ENCODE assay signal across 7 mouse cellular contexts in genomic region chr6:124767920-124768703, GRCm38 (mm10). TPM values are rescaled to one million over a fixed set of nuclear protein-coding genes. Genes with fewer than 3 reads are reported as not detected.
DNase-seq lines count a peak whose midpoint lies in the region; ATAC-seq lines count a peak whose summit lies in the region.

No protein-coding gene starts in this region.

- H3K9me3 ChIP-seq in embryonic facial prominence, embryonic 10.5 days = no peaks in the 10 kb centered on the region
- H3K9me3 ChIP-seq in midbrain, embryonic 14.5 days (ENCODE audit: control insufficient read depth, low read length) = no peaks in the 10 kb centered on the region

- WGBS in embryonic facial prominence, embryonic 10.5 days = 20% methylated on average over 19 of the region's 19 CpGs
- WGBS in midbrain, embryonic 14.5 days = 16% methylated on average over 19 of the region's 19 CpGs

- H3K4me3 ChIP-seq in embryonic facial prominence, embryonic 10.5 days = peak overlapping the region; percentile 64
- H3K4me3 ChIP-seq in midbrain, embryonic 14.5 days (replicated peaks; ENCODE audit: low read depth, low read length) = peak overlapping the region; percentile 47

- intact Hi-C loops in left cerebral cortex, postnatal 4 days (cut with DNase I) = no loop called here

- H3K4me2 ChIP-seq in midbrain, embryonic 14.5 days (ENCODE audit: low read length) = peak overlapping the region; percentile 75

- ATAC-seq in inflammation-experienced regulatory T-cells, adult 6 months = peak; percentile 26
- ATAC-seq in midbrain, embryonic 14.5 days (ENCODE audit: low FRiP score, low TSS enrichment) = 0 out of 2 replicates have a peak, but pooled peaks have one; percentile 14

- peak overlapping the region; percentile 77 for H3K9ac ChIP-seq in midbrain, embryonic 14.5 days (replicated peaks; ENCODE audit: low read length)

- no peaks in the 10 kb centered on the region for H3K36me3 ChIP-seq in embryonic facial prominence, embryonic 10.5 days (replicated peaks)
- H3K36me3 ChIP-seq in midbrain, embryonic 14.5 days (ENCODE audit: control insufficient read depth, insufficient read depth, low read length) = no peaks in the 10 kb centered on the region

- peak overlapping the region; percentile 51 for H3K27ac ChIP-seq in embryonic facial prominence, embryonic 10.5 days (replicated peaks)
- no peak overlapping the region for H3K27ac ChIP-seq in midbrain, embryonic 14.5 days (replicated peaks; ENCODE audit: low read depth, low read length)

- peaks cover 86% of the 10 kb centered on the region for H3K27me3 ChIP-seq in embryonic facial prominence, embryonic 10.5 days (replicated peaks; ENCODE audit: low read depth, poor library complexity, severe bottlenecking)
- no peaks in the 10 kb centered on the region for H3K27me3 ChIP-seq in midbrain, embryonic 14.5 days (ENCODE audit: control insufficient read depth, insufficient read depth, low read length)

- DNase-seq in left cerebral cortex, adult 11 months (ENCODE audit: low spot score) = peak; percentile 54
- no peak for DNase-seq in left cerebral cortex, postnatal 4 days
- peak; percentile 81 for DNase-seq in ZHBTc4 (ENCODE audit: low read depth, low spot score)
- DNase-seq in embryonic facial prominence, embryonic 10.5 days (ENCODE audit: low spot score) = peak; percentile 38
- DNase-seq in midbrain, embryonic 14.5 days = peak; percentile 22
- DNase-seq in adrenal gland, adult 8-10 months = no peak

- peaks cover 33% of the 10 kb centered on the region for H3K4me1 ChIP-seq in embryonic facial prominence, embryonic 10.5 days
- H3K4me1 ChIP-seq in midbrain, embryonic 14.5 days (ENCODE audit: control insufficient read depth, insufficient read depth, low read length) = peaks cover 19% of the 10 kb centered on the region

RNA-seq across cellular contexts. Expression of gene Eno2, which starts 1.4 kb away (rescaled TPM):
- 100 to 1,000 TPM; 190 to 217 TPM for total RNA-seq in left cerebral cortex, postnatal 4 days (2021)
- 2.3 and 2.4 TPM in 2 replicates for polyA plus RNA-seq in embryonic facial prominence, embryonic 10.5 days (2016; fragmentation: Nextera tagmentation; extraction: Ambion mirVana)
- 10 to 100 TPM in 2 of 3 experiments, 1 to 10 TPM in 1; 3.5 to 23.1 (median 12.8) TPM for polyA plus RNA-seq in inflammation-experienced regulatory T-cells, adult 6 months (2017; shearing (Covaris generic))
- polyA plus RNA-seq in midbrain, embryonic 14.5 days (2014; fragmentation: Nextera tagmentation; extraction: Ambion mirVana) = 64.3 and 83.3 TPM in 2 replicates
- total RNA-seq in adrenal gland, adult 8-10 months (2022) = 10 to 100 TPM; 23.0 to 74.2 (median 42.8) TPM

RNA-seq across cellular contexts. Expression of gene Lrrc23, which starts 11.4 kb away (rescaled TPM):
- 1 to 10 TPM; 2.1 to 4.3 TPM for total RNA-seq in left cerebral cortex, postnatal 4 days (2021)
- polyA plus RNA-seq in embryonic facial prominence, embryonic 10.5 days (2016; fragmentation: Nextera tagmentation; extraction: Ambion mirVana) = 0.50 and 0.74 TPM in 2 replicates
- 1 to 10 TPM; 1.5 to 4.2 (median 3.4) TPM for polyA plus RNA-seq in inflammation-experienced regulatory T-cells, adult 6 months (2017; shearing (Covaris generic))
- 1.4 and 3.2 TPM in 2 replicates for polyA plus RNA-seq in midbrain, embryonic 14.5 days (2014; fragmentation: Nextera tagmentation; extraction: Ambion mirVana)
- total RNA-seq in adrenal gland, adult 8-10 months (2022) = 1 to 10 TPM in 2 of 4 experiments, under 1 TPM in 2; 0.52 to 3.6 (median 1.0) TPM

RNA-seq across cellular contexts. Expression of gene Atn1, which starts 11.8 kb away (rescaled TPM):
- 100 to 1,000 TPM; 174 to 180 TPM for total RNA-seq in left cerebral cortex, postnatal 4 days (2021)
- 12.6 and 15.2 TPM in 2 replicates for polyA plus RNA-seq in embryonic facial prominence, embryonic 10.5 days (2016; fragmentation: Nextera tagmentation; extraction: Ambion mirVana)
- 1 to 10 TPM; 4.8 to 5.4 (median 5.2) TPM for polyA plus RNA-seq in inflammation-experienced regulatory T-cells, adult 6 months (2017; shearing (Covaris generic))
- polyA plus RNA-seq in midbrain, embryonic 14.5 days (2014; fragmentation: Nextera tagmentation; extraction: Ambion mirVana) = 24.4 and 32.3 TPM in 2 replicates
- total RNA-seq in adrenal gland, adult 8-10 months (2022) = 100 to 1,000 TPM in 2 of 4 experiments, 10 to 100 TPM in 2; 68.7 to 111 (median 97.1) TPM

RNA-seq across cellular contexts. Expression of gene Gm45234, which starts 12.3 kb away (rescaled TPM):
- total RNA-seq in left cerebral cortex, postnatal 4 days (2021) = not detected
- not detected in 2 replicates for polyA plus RNA-seq in embryonic facial prominence, embryonic 10.5 days (2016; fragmentation: Nextera tagmentation; extraction: Ambion mirVana)
- polyA plus RNA-seq in inflammation-experienced regulatory T-cells, adult 6 months (2017; shearing (Covaris generic)) = not detected
- not detected in 2 replicates for polyA plus RNA-seq in midbrain, embryonic 14.5 days (2014; fragmentation: Nextera tagmentation; extraction: Ambion mirVana)
- not detected for total RNA-seq in adrenal gland, adult 8-10 months (2022)

RNA-seq across cellular contexts. Expression of gene Grcc10, which starts 26.9 kb away (rescaled TPM):
- 100 to 1,000 TPM; 334 to 350 TPM for total RNA-seq in left cerebral cortex, postnatal 4 days (2021)
- 425 and 454 TPM in 2 replicates for polyA plus RNA-seq in embryonic facial prominence, embryonic 10.5 days (2016; fragmentation: Nextera tagmentation; extraction: Ambion mirVana)
- polyA plus RNA-seq in inflammation-experienced regulatory T-cells, adult 6 months (2017; shearing (Covaris generic)) = 100 to 1,000 TPM; 415 to 626 (median 536) TPM
- 689 and 844 TPM in 2 replicates for polyA plus RNA-seq in midbrain, embryonic 14.5 days (2014; fragmentation: Nextera tagmentation; extraction: Ambion mirVana)
- total RNA-seq in adrenal gland, adult 8-10 months (2022) = 100 to 1,000 TPM; 348 to 417 (median 368) TPM

Comparison
In these comparisons a context has a peak if more than half of its experiments do, and no peak if none do; other contexts are left out.
1. DNase-seq: peak in left cerebral cortex, adult 11 months (single experiment), ZHBTc4 (single experiment), embryonic facial prominence, embryonic 10.5 days (single experiment) and midbrain, embryonic 14.5 days (single experiment); none in left cerebral cortex, postnatal 4 days (single experiment) and adrenal gland, adult 8-10 months (single experiment).